Mouse (Mus musculus) CH12.LX (cell line): ENCODE results near the gene Bckdha.

Source experiments
- CHD2 ChIP-seq: IDR thresholded peaks from 2 replicates; pipeline ENCODE4 v1.6.1; 2011; ENCODE audit warnings: low read length, improper control_type of control experiment
- CTCF ChIP-seq, 2 experiments: IDR thresholded peaks in 1 of 2; conservative IDR thresholded peaks in 1 of 2; 2 replicates each; pipeline ENCODE4 v1.5.1; 2011 to 2012; ENCODE audit warnings: low read depth in 2 of 2, low read length in 2 of 2, improper control_type of control experiment in 1 of 2, inconsistent platforms in 1 of 2, mild to moderate bottlenecking in 1 of 2, moderate library complexity in 1 of 2
- E2F4 ChIP-seq: IDR thresholded peaks from 2 replicates; pipeline ENCODE4 v1.6.1; 2011; ENCODE audit warnings: low read depth, low read length, improper control_type of control experiment; ENCODE audit not compliant: insufficient replicate concordance
- ELF1 ChIP-seq: IDR thresholded peaks from 2 replicates; pipeline ENCODE4 v1.6.1; 2014; ENCODE audit warnings: low read depth, mild to moderate bottlenecking, inconsistent platforms, low read length, improper control_type of control experiment
- EP300 ChIP-seq: IDR thresholded peaks from 2 replicates; pipeline ENCODE4 v1.6.1; 2011; ENCODE audit warnings: low read length, improper control_type of control experiment
- IRF4 ChIP-seq: IDR thresholded peaks from 2 replicates; pipeline ENCODE4 v1.6.1; 2014; ENCODE audit warnings: low read depth, mild to moderate bottlenecking, inconsistent platforms, low read length, improper control_type of control experiment
- MAX ChIP-seq: IDR thresholded peaks from 2 replicates; pipeline ENCODE4 v1.6.1; 2011; ENCODE audit warnings: low read length, improper control_type of control experiment
- MAZ ChIP-seq: IDR thresholded peaks from 2 replicates; pipeline ENCODE4 v1.6.1; 2012; ENCODE audit warnings: low read depth, mild to moderate bottlenecking, inconsistent platforms, low read length, improper control_type of control experiment, moderate library complexity
- POLR2A ChIP-seq: IDR thresholded peaks from 2 replicates; pipeline ENCODE4 v1.6.1; 2011; ENCODE audit warnings: low read depth, mild to moderate bottlenecking, improper control_type of control experiment, low read length
- SMC3 ChIP-seq: IDR thresholded peaks from 2 replicates; pipeline ENCODE4 v1.6.1; 2011; ENCODE audit warnings: low read depth, low read length, improper control_type of control experiment
- TCF12 ChIP-seq: IDR thresholded peaks from 2 replicates; pipeline ENCODE4 v1.6.1; 2014; ENCODE audit warnings: low read depth, mild to moderate bottlenecking, inconsistent platforms, low read length, improper control_type of control experiment
- USF2 ChIP-seq: conservative IDR thresholded peaks from 2 replicates; pipeline ENCODE4 v1.6.1; 2011; ENCODE audit warnings: low read depth, low read length, improper control_type of control experiment
- ZNF384 ChIP-seq: IDR thresholded peaks from 2 replicates; pipeline ENCODE4 v1.6.1; 2012; ENCODE audit warnings: low read depth, low read length, improper control_type of control experiment, inconsistent platforms

- TF ChIP-seq POLR2A, result no peak; the same call in 1 of the 2 replicates
- TF ChIP-seq CTCF (conservative IDR thresholded peaks at IDR 0.05 in 1 of 2, IDR thresholded peaks at IDR 0.05 in 1 of 2; ENCODE audit: low read depth in 2 of 2, low read length in 2 of 2), result peak in 1 of 2 experiments; percentile 68; a peak in 2 of 4 replicates
- no peak for TF ChIP-seq ELF1
- no peak for TF ChIP-seq ZNF384
- no peak; the same call in 1 of the 2 replicates for TF ChIP-seq IRF4
- TF ChIP-seq CHD2, result no peak
- TF ChIP-seq TCF12, result peak; percentile 45; the same call in 1 of the 2 replicates
- TF ChIP-seq EP300, result no peak
- TF ChIP-seq MAX, result peak; percentile 15; the same call in 1 of the 2 replicates
- TF ChIP-seq USF2, result no peak
- no peak for TF ChIP-seq E2F4
- TF ChIP-seq MAZ, result peak; percentile 76; the same call in 1 of the 2 replicates
- peak; percentile 24; the same call in 1 of the 2 replicates for TF ChIP-seq SMC3
Measured at GRCm38 (mm10) chr7:25687811-25688401, 29.1 kb upstream of the Bckdha start.
